Mouse (Mus musculus) ES-Bruce4 (cell line): ENCODE measurements around the gene Adamtsl4. TPM values are rescaled to one million over a fixed set of nuclear protein-coding genes. Genes with fewer than 3 reads are reported as not detected.
"Not testable (repeated sequence)": the region's sequence is repeated elsewhere in the genome, so short reads cannot be mapped to it uniquely, and the experiment has no call there.

Source experiments
- H3K27ac ChIP-seq: 2 replicates; pipeline ENCODE4 v1.5.1; 2012; ENCODE audit warnings: low read length, inconsistent platforms; ENCODE audit not compliant: insufficient read depth
- H3K27me3 ChIP-seq: 2 replicates; pipeline ENCODE4 v1.6.1; 2012; ENCODE audit warnings: mild to moderate bottlenecking, low read length, inconsistent platforms; ENCODE audit not compliant: control insufficient read depth, poor library complexity, insufficient read depth, severe bottlenecking
- H3K36me3 ChIP-seq: 2 replicates; pipeline ENCODE4 v1.6.1; 2012; ENCODE audit warnings: inconsistent platforms, mild to moderate bottlenecking, low read length, moderate library complexity; ENCODE audit not compliant: control insufficient read depth, poor library complexity, insufficient read depth, severe bottlenecking
- H3K4me1 ChIP-seq: one replicate; pipeline ENCODE4 v1.8.1; 2011; ENCODE audit warnings: low read length; ENCODE audit not compliant: control insufficient read depth, insufficient read depth
- H3K4me3 ChIP-seq: 2 replicates; pipeline ENCODE4 v1.5.1; 2011; ENCODE audit warnings: low read depth, mild to moderate bottlenecking, low read length
- H3K9ac ChIP-seq: 2 replicates; pipeline ENCODE4 v1.6.1; 2012; ENCODE audit warnings: low read depth, mild to moderate bottlenecking, inconsistent platforms; ENCODE audit not compliant: poor library complexity, severe bottlenecking
- H3K9me3 ChIP-seq: replicated peaks from 2 replicates; pipeline ENCODE4 v1.6.1; 2012; ENCODE audit warnings: mild to moderate bottlenecking, low read length, inconsistent platforms; ENCODE audit not compliant: control insufficient read depth, poor library complexity, insufficient read depth, severe bottlenecking
- CTCF ChIP-seq: IDR thresholded peaks from one replicate; pipeline ENCODE4 v1.8.1; 2011; ENCODE audit warnings: low read depth, low read length
- EP300 ChIP-seq: IDR thresholded peaks from 2 replicates; pipeline ENCODE4 v1.6.1; 2011; ENCODE audit warnings: low read depth, low read length; ENCODE audit not compliant: insufficient read depth
- POLR2A ChIP-seq: IDR thresholded peaks from one replicate; pipeline ENCODE4 v1.8.1; 2011; ENCODE audit warnings: low read length; ENCODE audit not compliant: insufficient read depth
- polyA plus RNA-seq: library from polyadenylated mRNA; stranded (reverse); fragments of >200 nt; gene quantifications from 2 replicates; pipeline ENCODE4 v1.2.4, GENCODE M21; 2011; ENCODE audit warnings: low read depth; ENCODE audit not compliant: missing spikeins, insufficient read depth, insufficient read length

Gene Adamtsl4
- polyA plus RNA-seq, 1 experiment = 10.1 TPM

DNA sequence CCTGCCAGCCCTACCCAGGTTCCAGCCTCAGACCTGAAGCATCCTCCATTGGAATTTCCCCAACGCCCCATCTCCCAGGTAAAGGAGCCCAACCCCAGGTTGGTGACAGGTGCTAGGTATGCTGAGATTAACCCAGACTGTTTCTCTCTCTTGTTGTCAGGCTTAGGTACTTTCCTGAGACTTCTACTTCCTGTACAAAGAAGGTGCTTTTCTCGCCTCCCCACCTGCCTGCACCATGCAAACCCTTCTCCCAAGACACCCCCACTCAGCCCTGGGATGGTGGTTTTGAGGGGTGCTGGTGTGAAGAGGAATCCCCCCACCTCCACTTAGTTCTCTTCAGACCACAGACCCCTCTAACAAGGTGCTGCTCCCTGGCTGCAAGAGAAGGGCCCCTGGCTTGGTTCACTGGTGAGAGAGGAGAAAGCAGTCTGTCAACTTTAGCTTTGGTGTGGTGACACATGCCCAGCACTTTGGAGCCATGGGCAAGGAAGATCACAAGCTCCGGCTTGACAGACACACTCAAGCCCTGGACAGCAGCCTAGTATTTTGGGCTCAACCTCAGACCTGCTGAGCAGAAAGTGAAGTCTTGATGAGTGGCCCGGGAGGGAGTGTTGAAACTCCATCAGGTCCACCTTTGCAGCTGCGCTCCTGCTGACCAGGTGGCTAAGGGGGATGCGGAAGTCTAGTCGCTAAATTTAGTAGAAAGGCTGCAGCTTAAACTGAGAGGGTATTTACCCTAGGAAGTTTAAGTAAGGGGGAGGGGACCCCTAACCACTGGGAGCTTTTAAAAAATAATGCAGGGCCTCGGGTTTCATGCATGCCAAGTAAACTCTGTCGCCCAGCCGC lies 14.6 kb downstream of the Adamtsl4 start:
- TF ChIP-seq CTCF (no peak), POLR2A (no peak), EP300 (no peak)
- Histone ChIP-seq H3K36me3 (no peaks in the 10 kb centered on the region), H3K4me3 (peak overlapping the region; percentile 75), H3K4me1 (peaks cover 8% of the 10 kb centered on the region), H3K27ac (peak overlapping the region; percentile 97), H3K9ac (peak overlapping the region; percentile 70), H3K9me3 (no peaks in the 10 kb centered on the region), H3K27me3 (no peaks in the 10 kb centered on the region)

- Histone ChIP-seq H3K4me3 (peak overlapping the region; percentile 75), H3K9me3 (no peaks in the 10 kb centered on the region), H3K27me3 (no peaks in the 10 kb centered on the region), H3K36me3 (no peaks in the 10 kb centered on the region), H3K9ac (peak overlapping the region; percentile 70), H3K27ac (peak overlapping the region; percentile 97), H3K4me1 (peaks cover 8% of the 10 kb centered on the region)
- TF ChIP-seq POLR2A = no peak
- no peak for TF ChIP-seq CTCF
- no peak for TF ChIP-seq EP300
Observed at GRCm38 (mm10) chr3:95672461-95672860, 15.3 kb downstream of the Adamtsl4 start.

- H3K9ac ChIP-seq = no peak overlapping the region
- no peaks in the 10 kb centered on the region for H3K36me3 ChIP-seq
- H3K4me3 ChIP-seq = no peak overlapping the region
- no peaks in the 10 kb centered on the region for H3K9me3 ChIP-seq
- TF ChIP-seq CTCF (no peak), EP300 (no peak), POLR2A (no peak)
- H3K27ac ChIP-seq = peak overlapping the region; percentile 97
- H3K4me1 ChIP-seq = peaks cover 5% of the 10 kb centered on the region
- no peaks in the 10 kb centered on the region for H3K27me3 ChIP-seq
Observed at GRCm38 (mm10) chr3:95671201-95671600, 16.5 kb downstream of the Adamtsl4 start.

- H3K9me3 ChIP-seq, H3K36me3 ChIP-seq, H3K9ac ChIP-seq, H3K4me3 ChIP-seq, H3K27me3 ChIP-seq, H3K4me1 ChIP-seq: not testable (repeated sequence)
- H3K27ac ChIP-seq = 0 out of 2 replicates have a peak overlapping the region, but pooled peaks have one; percentile 97
Observed at GRCm38 (mm10) chr3:95670419-95670818, 17.3 kb downstream of the Adamtsl4 start.

GRCm38 (mm10) chr3:95669309-95669665 lies 18.4 kb downstream of the Adamtsl4 start:
- Histone ChIP-seq H3K36me3 (peaks cover 13% of the 10 kb centered on the region), H3K27ac (peak overlapping the region; percentile 95), H3K9ac (peak overlapping the region; percentile 19), H3K4me3 (no peak overlapping the region), H3K4me1 (peaks cover 8% of the 10 kb centered on the region), H3K27me3 (no peaks in the 10 kb centered on the region), H3K9me3 (no peaks in the 10 kb centered on the region)
- TF ChIP-seq EP300 = no peak
- no peak for TF ChIP-seq CTCF
- TF ChIP-seq POLR2A = no peak

GRCm38 (mm10) chr3:95668589-95669308 lies 19.0 kb downstream of the Adamtsl4 start:
- no peaks in the 10 kb centered on the region for H3K9me3 ChIP-seq
- peaks cover 8% of the 10 kb centered on the region for H3K4me1 ChIP-seq
- H3K4me3 ChIP-seq = no peak overlapping the region; the same call in 1 of the 2 replicates
- TF ChIP-seq EP300 = no peak
- no peak for TF ChIP-seq CTCF
- TF ChIP-seq POLR2A = no peak
- no peaks in the 10 kb centered on the region for H3K27me3 ChIP-seq
- peak overlapping the region; percentile 19 for H3K9ac ChIP-seq
- H3K36me3 ChIP-seq = peaks cover 15% of the 10 kb centered on the region
- H3K27ac ChIP-seq = peak overlapping the region; percentile 95
